Mouse (Mus musculus) urinary bladder, postnatal 25 days (tissue): Measurements from ENCODE around the gene Rnf215.
"Not testable (repeated sequence)": the region's sequence is repeated elsewhere in the genome, so short reads cannot be mapped to it uniquely, and the experiment has no call there.

Source experiments
- DNase-seq: peaks from one replicate; pipeline ENCODE4 v3.0.0; 2022; ENCODE audit warnings: low spot score

Rnf215 gene

DNA sequence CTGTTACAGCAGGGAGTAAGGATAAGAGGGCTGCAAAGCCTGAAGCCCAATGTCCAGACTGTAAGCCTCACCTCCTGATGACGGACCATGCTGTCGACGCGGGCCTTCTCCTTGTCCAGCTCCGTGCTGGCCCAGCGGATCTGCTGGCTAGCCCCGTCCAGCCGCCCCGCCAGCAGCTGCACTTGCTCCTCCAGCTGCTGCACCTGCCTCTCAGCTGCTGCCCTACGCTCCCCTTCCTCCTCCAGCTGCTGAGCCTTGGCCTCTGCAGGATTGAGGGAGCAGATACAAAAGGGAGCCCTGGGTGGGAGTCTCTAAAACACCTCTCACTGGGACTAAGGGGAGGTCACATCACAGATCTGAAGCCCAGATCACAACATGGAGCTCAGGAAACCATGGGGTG is 12.1 kb downstream of the Rnf215 start:
- DNase-seq: no peak

DNA sequence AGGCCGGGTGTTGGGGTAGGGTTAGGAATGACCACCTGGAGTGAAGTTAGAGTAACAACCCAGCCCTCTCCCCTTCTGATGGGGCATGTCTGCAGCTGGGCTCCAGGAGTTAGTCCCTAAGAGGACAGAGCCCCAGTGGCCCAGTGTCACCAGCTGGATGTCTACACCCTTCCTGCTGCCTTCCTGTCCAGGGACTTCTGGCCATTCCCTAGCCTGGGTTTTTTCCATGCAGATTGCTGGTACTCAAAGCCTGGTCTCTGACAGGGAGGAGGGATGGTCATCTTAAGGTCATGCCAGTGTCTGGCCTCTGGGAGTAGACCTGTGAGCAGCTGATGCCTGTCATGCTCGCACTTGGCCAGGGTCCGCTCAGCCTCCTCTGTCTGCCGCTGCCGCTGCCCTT is 13.1 kb downstream of the Rnf215 start:
- DNase-seq: no peak

DNA sequence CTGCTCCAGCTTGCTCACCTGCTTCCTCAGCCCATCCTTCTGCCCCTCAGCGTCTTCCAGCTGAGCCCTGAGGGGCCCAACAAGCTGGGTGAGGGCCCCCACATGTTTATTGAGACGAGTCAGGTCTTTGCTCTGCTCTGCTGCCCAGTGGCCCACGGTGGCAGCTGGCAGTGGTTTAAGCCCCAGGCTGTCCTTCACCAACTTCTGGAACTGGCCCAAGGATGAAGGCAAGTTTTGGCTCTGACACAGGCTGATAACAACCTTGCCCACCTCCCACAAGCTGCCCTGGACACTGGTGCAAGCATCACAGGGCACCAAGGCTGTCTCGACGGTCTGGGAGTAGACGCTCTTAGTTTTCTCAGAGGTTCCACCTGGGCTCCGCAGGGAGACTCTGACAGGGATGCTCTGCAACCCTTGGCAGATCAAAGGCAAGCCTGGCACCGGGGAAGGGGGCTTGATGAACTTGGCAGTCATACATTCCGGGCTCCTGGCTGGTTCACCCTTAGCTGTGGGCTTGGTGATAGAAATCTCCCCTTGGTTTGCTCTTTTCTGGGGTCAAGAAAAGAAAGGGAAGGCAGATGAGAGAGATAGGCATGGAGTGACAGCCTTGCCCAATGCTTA is 13.6 kb downstream of the Rnf215 start:
- no peak for DNase-seq

DNA sequence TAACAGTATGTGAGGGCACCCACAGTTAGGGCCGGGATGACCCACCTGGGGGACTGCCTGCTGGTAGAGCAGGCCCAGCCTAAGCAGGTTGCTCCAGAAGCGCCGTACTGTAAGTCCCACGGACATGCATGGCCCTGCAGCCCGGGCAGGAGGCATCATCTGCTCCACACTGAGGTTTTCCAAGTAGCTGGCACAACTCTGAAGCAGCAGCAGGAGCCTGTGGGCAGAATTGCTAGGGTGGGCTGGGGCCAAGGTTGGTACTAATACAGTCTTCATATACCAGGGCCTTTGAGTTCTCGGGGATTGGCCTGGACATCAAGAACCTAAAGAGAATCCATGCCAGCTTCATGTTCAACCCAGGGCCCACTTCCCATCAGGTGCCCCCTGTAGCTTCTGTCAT is 14.9 kb downstream of the Rnf215 start:
- DNase-seq: no peak

DNA sequence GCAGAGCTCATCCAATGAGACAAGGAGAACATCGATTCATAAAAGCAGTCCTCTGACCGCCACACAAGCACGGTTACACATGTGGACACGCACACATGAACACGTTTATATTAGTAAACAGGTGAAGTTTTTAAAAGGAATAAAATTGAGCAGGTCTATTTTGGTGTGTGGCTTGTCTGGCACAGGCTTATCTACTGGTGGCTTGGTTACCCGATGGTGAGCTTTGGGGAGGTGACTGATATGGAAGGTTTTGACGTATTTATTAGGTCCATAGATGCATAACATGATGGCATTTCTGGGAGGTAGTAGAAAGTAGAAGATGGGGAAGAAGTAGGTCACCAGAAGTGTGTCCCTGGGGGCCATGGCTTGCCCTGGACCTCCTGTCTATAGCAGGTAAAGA is 18.7 kb downstream of the Rnf215 start:
- DNase-seq: no peak

DNA sequence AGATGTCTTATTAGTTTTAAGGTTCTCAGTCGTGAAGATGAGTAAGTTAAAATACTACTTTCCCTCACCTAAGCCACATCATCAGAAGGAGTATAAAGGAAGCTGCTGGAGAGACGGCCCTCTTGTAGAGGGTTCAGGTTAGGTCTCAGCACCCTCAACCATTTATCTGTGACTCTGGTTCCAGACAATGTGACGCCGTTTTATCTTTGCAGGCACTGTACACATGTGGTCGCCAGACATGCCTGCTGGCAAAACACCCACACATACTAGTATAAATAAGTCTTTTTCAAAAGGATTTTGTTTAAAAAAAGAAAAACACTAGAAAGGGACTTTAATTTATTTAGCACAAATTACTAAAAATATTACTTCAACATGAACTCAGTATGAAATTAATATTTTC is 20.6 kb downstream of the Rnf215 start:
- DNase-seq: no peak

DNA sequence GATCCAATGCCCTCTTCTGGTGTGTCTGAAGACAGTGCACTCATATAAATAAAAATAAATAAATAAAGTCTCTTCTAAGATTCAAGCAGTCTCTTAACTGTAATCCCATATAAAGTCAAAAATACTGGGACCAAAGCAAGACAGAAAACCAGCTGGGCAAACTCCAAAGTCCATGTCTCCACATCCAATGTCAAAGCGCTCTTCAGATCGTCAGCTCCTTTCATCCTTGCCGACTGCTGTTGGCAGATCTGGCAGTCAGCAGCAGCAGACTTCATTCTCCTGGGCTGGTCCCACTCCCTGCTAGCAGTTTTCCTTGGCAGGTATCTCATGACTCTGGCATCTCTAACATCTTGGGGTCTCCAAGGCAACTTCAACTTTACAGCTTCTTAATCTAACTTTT is 23.7 kb downstream of the Rnf215 start:
- DNase-seq: no peak

DNA sequence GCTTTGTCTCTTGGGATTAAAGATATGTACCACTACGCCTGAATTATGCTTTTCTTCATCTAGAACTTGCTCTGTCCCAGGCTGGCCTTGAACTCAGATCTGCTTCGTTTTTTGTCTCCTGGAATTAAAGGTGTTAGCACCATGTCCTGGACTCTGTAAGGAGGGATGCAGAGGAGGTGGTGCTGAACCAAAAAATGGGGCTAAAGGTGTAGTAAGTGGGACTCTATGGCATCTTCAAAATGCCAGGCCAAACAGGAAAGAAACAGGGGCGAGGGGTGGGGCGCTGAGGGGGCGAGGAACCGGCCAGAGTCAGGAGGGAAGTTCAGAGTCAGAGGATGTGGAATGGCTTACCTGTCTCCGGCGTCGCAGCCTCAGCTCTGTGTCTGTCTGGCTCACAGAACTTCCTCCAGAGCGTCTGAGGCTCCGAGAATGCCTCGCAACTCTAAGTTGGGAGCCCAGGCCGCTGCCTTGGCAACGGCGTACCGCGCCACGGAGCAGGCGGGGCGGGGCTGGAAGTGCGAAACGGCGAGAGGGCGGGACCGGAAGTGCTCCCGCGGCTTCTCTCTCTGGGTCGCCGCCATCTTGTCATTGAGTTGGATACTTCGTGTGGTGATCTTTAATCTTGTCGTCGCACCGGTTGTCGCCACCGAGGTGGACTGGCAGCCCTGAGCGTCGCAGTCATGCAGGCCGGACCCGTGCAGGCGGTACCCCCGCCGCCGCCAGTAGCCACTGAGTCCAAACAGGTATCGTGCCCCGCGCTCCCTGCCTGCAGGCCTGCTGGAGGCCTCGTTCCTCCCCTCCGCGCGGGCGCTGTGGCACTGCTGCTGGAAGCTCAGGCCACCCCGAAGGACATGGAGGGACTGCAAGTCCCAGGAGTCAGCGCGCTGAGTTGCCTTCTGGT is 25.1 kb downstream of the Rnf215 start, which contains the start of the genes Ccdc157 and Sf3a1:
Gene Ccdc157, minus strand, starts transcription at position 486 of the 901 bp plus-strand sequence.
Gene Sf3a1, plus strand, starts transcription at position 543 of the 901 bp plus-strand sequence.
- DNase-seq: peak; percentile 92

DNA sequence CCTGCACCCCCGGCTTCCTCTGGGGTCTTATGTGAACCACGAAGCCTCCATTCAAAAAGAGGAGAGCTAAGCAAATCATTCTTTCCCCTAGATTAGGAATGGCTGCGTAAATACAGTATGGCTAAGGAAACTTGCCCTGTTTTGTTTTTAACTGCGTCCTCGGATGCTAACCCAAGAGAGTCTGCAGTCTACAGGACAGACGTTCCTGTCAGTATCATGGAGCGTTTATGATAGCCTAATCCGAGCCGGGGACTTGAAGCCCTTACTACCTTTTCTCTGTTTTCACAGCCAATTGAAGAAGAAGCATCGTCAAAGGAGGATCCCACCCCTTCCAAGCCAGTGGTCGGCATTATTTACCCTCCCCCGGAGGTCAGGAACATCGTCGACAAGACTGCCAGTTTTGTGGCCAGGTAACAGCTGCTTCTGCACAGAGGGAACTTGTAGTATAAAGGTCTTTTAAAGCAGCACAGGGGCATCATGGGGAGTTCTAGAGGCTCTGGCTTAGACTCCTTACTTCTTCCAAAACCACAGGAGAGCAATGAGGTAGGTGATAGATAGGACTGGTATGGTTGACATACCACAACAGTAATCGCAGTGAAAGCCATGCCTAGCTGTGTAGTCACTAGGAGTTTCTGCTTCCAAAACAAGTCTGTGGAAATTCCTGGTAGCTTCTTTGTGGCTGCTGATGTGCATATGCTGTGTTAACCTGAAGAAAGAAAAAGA is 25.9 kb downstream of the Rnf215 start:
- DNase-seq: no peak

DNA sequence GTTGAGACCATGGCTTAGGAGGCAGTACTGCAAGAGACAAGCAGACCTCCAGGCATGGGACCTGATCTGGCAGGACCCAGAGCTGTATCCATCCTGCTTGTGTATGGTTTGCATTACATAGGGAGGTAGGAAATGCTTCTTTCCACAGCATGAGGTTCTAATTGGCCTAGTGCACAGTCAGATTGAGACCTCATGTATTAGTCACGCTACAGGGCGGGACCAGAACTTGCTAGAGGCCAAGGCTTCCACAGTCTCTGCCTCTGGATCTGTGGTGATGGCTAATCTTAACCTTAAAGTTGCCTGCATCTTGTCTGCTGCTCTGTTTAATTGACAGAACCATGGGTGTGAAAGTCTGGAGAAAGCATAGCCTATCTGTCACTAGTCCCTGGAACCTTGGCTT is 29.7 kb downstream of the Rnf215 start:
- no peak for DNase-seq

DNA sequence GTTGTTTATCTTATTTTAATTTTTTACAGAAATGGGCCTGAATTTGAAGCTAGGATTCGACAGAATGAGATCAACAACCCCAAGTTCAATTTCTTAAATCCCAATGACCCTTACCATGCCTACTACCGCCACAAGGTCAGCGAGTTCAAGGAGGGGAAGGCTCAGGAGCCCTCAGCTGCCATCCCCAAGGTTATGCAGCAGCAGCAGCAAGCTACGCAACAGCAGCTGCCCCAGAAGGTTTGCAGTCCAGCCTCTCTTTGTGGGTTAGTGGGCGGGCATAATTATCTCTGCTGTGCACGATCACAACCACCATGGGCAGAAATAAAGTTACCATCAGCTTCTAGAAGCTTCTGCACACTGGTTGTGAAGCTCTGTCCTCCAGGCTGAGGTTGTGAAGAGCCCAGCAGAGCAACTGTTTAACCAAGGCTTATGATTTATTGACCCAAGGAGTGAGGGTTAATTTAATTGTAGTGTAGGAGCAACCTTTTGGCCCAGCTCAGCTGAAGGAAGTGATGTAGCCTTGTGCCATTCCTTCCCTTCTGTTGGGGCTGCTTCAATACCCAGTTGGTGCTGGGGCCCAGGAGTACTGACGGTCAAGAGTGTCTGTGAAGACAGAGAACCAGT is 31.6 kb downstream of the Rnf215 start:
- no peak for DNase-seq

DNA sequence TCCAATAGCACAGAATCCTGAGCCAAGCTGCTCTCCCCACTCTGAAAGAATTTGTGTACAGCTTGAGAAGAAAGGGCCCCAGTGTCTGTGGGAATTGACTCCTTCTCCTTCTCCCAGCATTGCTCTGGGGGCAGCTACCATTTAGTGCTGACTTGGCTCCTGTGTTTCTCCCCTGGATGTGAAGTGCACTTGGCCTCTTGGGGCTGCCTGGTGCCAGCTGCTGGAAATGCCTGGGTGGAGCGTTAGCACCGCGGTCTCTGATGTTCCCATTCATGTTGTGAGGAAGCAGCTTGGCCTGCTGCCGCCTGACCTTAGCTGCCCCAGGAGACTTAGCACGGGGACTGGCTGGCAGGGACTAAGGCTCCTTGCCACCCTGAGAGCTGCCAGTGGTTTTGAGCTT is 39.6 kb downstream of the Rnf215 start:
- no peak for DNase-seq

DNA sequence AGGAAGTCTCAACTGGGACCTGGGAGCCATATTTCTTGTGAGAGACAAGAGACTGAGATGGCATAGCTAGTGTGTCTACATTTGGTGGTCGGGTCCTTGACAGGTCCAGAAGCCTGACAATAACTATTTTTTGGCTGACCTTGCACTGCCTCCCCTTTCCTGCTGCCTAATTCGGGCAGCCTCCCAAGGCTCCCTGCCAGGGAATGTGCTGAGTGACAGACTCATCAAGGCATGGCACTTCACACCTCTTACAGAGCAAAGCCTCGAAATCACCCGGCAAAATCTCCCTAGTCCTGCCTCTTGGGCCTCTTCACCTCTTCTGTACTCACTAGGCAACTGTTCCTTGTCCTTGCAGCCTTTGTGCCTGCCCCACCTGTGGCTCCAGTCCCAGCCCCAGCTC is 42.7 kb downstream of the Rnf215 start:
- no peak for DNase-seq

DNA sequence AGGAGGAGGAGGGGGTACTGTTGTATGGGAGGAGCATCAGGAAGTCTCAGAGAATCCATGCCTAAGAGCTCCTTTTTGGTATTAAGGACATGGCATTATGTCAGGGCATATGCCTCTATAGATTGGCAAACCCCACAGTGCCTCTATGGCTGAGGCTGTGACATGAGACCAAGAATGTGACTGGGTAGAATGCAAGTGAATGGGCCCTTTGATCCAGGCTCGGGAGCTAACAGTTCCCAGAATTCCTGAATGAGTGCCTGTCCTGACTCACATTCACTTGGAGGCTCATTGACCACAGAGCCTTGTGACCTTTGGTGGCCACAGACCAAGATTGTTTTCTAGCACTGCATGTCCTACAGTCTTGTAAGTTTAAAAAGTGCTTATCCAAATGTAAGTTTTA is 47.1 kb downstream of the Rnf215 start:
- DNase-seq: no peak

DNA sequence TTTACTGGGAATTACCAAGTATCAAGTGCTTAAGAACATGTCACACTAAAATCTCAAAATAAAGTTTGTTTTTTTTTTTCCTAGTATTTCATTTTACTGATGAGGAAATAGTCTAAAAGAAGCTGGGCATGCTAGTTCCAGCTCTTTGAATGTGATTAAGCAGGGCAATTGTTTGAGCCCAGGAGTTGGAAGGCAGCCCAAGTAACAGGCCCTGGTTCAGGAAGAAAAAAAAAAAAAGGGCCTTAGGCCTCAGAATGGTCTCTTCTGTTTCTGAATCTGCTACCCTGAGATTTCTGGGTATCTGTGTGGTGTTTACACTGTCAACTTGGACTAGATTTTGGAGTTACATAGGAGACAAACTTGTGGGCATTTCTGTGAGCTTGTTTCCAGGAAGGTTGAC is 48.5 kb downstream of the Rnf215 start:
- no peak for DNase-seq

DNA sequence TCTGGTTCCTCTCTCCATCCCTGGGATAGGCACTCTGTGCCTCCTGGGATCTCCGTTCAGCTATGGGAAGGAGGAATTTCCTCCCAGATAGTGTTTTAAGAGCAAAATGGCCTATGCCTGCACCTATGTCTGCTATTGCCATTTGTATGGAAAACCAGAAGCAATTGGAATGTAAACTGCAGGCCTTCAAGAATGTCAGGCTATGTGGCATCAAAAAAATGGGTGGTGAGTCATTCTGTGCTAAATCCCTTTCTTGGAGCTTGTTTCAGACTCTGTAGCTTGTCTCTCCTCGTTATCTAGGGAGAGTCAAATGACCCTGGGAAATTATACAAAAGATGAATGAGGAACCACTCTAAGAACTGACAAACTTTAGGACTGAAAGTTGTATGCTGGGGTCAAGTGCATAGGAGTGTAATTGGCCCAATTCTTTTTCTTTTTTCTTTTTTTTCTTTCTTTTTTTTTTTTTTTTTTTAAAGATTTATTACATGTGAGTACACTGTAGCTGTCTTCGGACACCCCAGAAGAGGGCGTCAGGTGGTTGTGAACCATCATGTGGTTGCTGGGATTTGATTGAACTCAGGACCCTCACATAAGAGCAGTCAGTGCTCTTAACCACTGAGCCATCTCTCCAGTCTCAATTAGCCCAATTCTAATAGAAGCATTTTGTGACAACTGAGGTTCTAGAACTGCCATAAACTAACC is 49.4 kb downstream of the Rnf215 start:
- no peak for DNase-seq

DNA sequence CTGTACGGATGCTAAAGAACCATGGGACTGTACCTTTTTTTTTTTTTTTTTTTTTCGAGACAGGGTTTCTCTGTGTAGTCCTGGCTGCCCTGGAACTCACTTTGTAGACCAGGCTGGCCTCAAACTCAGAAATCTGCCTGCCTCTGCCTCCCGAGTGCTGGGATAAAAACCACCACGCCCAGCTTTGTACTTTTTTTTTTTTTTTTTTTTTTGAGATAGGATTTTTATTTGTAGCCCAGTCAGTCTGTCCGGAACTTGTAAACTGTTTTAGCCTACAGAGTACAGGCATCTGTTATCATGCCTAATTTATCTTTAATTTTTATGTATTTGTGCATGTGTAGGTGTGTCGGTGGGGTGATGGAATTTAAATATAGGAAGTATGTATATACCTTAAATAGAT is 50.5 kb downstream of the Rnf215 start:
- not testable (repeated sequence) for DNase-seq

DNA sequence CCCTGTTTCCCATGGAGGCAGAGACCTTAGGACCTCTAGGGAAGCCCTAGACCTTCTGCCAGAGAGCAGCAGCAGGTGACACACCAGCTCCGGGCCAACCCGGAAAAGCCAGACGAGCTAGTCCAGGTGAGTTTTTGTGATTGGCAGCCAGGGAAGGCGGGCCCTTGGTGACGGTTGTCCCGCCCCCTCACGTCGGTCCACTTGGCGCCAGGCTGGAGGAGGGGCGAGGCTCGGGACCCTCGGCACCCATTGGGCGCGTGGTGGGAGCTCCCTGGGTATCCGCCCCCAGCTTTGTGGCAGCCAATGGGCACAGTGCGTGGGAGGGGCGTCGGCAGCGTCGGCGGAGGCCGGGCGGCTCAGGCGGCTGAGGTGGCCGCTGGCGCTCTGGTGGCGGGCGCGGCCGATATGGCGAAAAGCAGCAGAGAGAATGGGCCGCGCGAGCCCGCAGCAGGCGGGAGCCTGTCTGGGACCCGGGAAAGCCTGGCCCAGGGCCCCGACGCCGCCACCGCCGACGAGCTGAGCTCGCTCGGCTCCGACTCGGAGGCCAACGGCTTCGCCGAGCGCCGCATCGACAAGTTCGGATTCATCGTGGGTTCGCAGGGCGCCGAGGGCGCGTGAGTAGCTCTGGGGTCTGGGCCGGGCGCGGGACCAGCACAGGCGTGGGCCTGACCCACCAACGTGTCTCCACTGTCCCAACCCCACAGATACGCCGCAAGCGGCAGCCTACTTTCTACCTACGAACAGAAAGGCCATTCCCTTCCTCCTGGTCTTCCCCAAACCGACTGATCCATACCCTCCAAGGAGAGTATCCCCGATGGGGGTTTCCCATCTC is 51.7 kb downstream of the Rnf215 start, which contains the start of gene Tbc1d10a:
Gene Tbc1d10a, plus strand, starts transcription at position 304 of the 832 bp plus-strand sequence.
- peak; percentile 96 for DNase-seq

DNA sequence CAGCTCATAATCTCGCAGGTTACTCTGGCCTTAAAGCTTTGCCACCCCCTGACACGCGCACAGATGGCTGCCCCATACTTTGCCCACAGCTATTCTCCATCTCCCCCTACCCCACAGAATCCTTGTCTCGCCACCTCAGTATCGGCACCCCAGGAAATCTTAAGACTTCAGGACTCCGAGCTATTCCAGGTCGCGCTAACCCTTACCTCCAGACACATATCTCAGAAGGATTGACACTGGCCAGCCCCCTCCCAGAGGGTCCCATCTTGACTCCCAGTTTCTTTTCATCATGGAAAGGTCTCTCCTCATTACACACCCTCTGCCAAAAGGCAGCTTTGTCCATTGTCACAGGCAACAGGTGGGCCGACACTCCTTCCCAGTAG is 52.3 kb downstream of the Rnf215 start:
- DNase-seq: no peak

DNA sequence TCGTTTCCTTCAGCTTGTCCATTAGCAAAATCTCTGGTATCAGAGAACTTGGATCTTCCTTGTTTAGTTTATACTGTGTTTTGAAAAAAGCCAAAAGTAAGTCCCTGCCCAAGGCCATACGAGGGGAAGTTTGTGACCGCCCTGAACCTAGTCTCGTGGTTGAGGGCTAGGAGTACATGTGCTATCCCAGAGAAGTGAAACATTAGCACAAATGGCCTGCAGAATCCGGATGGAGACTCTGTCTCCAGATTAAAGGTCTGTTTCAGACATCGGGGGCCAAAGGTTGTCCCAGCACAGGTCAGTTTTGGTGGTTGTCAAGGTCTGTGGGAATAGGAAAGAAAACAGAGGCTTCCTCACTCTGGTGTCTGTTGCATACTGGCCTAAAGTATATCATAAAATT is 54.2 kb downstream of the Rnf215 start:
- no peak for DNase-seq

DNA sequence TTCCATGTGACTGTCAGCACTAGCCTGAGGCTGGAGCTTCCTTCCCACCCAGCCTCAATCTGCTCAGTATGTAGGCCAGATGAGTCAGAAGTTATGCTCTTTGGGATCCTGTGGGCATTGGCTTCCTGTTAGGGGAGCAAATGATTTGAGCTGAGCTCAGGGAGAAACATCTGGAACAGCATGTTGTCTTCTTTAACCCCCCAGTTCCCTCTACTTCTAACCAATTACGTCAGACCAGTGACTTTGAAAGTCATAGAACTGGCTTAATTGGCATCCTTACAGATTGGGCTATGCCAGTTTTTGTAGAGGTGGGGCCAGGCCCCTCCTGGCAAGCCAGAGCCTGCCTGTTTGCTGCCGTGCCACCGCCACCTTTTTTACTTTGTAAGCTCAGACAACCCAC is 55.7 kb downstream of the Rnf215 start:
- DNase-seq: no peak
